Mouse (Mus musculus) urinary bladder, adult 2 months (tissue): Measurements from ENCODE around the gene Psme2. TPM values are rescaled to one million over a fixed set of nuclear protein-coding genes. Genes with fewer than 3 reads are reported as not detected.

Source experiments
- polyA plus RNA-seq: library from polyadenylated mRNA; depleted of rRNA; stranded (reverse); fragments of >200 nt; gene quantifications from 2 replicates; pipeline ENCODE4 v1.2.3, GENCODE M21; 2012; rRNA removed

The Psme2 gene
- polyA plus RNA-seq, 1 experiment, result 144 TPM

Other genes starting within 250 kb of the Psme2 start
- 38.9 and 44.7 TPM in 2 replicates for gene Dhrs4, start 112.4 kb downstream of the Psme2 start, polyA plus RNA-seq
- gene Carmil3, start 100.5 kb downstream of the Psme2 start, polyA plus RNA-seq, result 2.5 and 2.6 TPM in 2 replicates
- 2.5 and 3.0 TPM in 2 replicates for gene Cpne6, start 80.7 kb downstream of the Psme2 start, polyA plus RNA-seq
- not detected in 2 replicates for gene Nrl, start 66.1 kb downstream of the Psme2 start, polyA plus RNA-seq
- gene Pck2, start 50.8 kb downstream of the Psme2 start, polyA plus RNA-seq, result 44.7 and 52.2 TPM in 2 replicates
- gene Dcaf11, start 31.1 kb downstream of the Psme2 start, polyA plus RNA-seq, result 87.0 and 88.2 TPM in 2 replicates
- gene A730061H03Rik, start 30.7 kb downstream of the Psme2 start, polyA plus RNA-seq, result 0.55 and 1.1 TPM in 2 replicates
- 0.25 TPM in 1 of 2 replicates, not detected in the other for gene Fitm1, start 15.5 kb downstream of the Psme2 start, polyA plus RNA-seq
- 136 and 167 TPM in 2 replicates for gene Psme1, start 13.0 kb downstream of the Psme2 start, polyA plus RNA-seq
- gene Emc9, start 5.8 kb downstream of the Psme2 start, polyA plus RNA-seq, result 19.3 and 21.2 TPM in 2 replicates
- 15.7 and 20.4 TPM in 2 replicates for gene Rnf31, start 595 bp upstream of the Psme2 start, polyA plus RNA-seq
- 29.5 and 35.1 TPM in 2 replicates for gene Irf9, start 12.5 kb upstream of the Psme2 start, polyA plus RNA-seq
- gene Rec8, start 26.9 kb upstream of the Psme2 start, polyA plus RNA-seq, result 2.8 and 3.3 TPM in 2 replicates
- gene Ipo4, start 44.8 kb upstream of the Psme2 start, polyA plus RNA-seq, result 79.9 and 83.8 TPM in 2 replicates
- 0.89 and 1.7 TPM in 2 replicates for gene Gm49378, start 46.8 kb upstream of the Psme2 start, polyA plus RNA-seq
- 46.6 and 47.0 TPM in 2 replicates for gene Tm9sf1, start 52.7 kb upstream of the Psme2 start, polyA plus RNA-seq
- gene Tssk4, start 59.1 kb upstream of the Psme2 start, polyA plus RNA-seq, result 1.1 and 1.4 TPM in 2 replicates
- 37.0 and 42.4 TPM in 2 replicates for gene Mdp1, start 69.4 kb upstream of the Psme2 start, polyA plus RNA-seq
- 28.1 and 32.9 TPM in 2 replicates for gene Gmpr2, start 80.8 kb upstream of the Psme2 start, polyA plus RNA-seq
- 250 and 278 TPM in 2 replicates for gene Nedd8, start 81.0 kb upstream of the Psme2 start, polyA plus RNA-seq
- 19.2 and 22.9 TPM in 2 replicates for gene Tinf2, start 90.7 kb upstream of the Psme2 start, polyA plus RNA-seq
- 1.1 and 1.4 TPM in 2 replicates for gene Tgm1, start 122.8 kb upstream of the Psme2 start, polyA plus RNA-seq
- gene Rabggta, start 131.2 kb upstream of the Psme2 start, polyA plus RNA-seq, result 25.9 and 34.6 TPM in 2 replicates
- 75.5 and 83.1 TPM in 2 replicates for gene Dhrs1, start 154.6 kb upstream of the Psme2 start, polyA plus RNA-seq
- 13.8 TPM in 2 replicates for gene Nop9, start 154.6 kb upstream of the Psme2 start, polyA plus RNA-seq
- gene Cideb, start 167.3 kb upstream of the Psme2 start, polyA plus RNA-seq, result 0.18 and 0.25 TPM in 2 replicates
- gene Ltb4r2, start 170.3 kb upstream of the Psme2 start, polyA plus RNA-seq, result 0.06 TPM in 2 replicates
- 1.6 and 1.7 TPM in 2 replicates for gene Ltb4r1, start 174.8 kb upstream of the Psme2 start, polyA plus RNA-seq
- 7.2 and 9.4 TPM in 2 replicates for gene Adcy4, start 193.0 kb upstream of the Psme2 start, polyA plus RNA-seq
- 7.0 and 8.9 TPM in 2 replicates for gene Ripk3, start 197.8 kb upstream of the Psme2 start, polyA plus RNA-seq
- gene Nfatc4, start 232.0 kb upstream of the Psme2 start, polyA plus RNA-seq, result 37.9 and 44.3 TPM in 2 replicates